Mouse (Mus musculus): Measurements from ENCODE around the gene Npm3.

DNA sequence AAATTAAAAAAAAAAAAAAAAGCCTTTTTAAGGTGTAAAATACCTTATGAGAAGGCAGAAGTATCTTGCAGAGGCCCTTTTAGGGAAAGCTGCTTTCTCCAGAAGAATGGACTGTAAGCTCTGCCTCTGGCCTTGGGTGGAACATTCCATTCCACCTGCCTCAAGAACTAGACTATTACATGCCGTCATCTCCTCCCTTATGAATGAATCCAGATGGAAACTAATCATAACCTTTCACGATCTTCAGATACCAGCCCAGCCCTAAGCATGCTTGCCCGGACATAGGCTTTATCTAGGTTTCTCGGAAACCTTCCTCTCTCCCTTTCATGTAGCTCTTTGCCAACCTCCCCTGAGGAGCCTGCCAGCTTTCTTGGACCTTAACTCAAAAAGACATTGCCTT is 38.9 kb upstream of the Npm3 start:
- TF ChIP-seq CTCF (IDR thresholded peaks at IDR 0.05; ENCODE audit: control insufficient read depth, insufficient read depth, insufficient read length): no peak
- TF ChIP-seq USF1 (IDR thresholded peaks at IDR 0.05; ENCODE audit: low read depth): no peak
- no peak for TF ChIP-seq MAX (IDR thresholded peaks at IDR 0.05)
- TF ChIP-seq MYOD1 (IDR thresholded peaks at IDR 0.05; ENCODE audit: control insufficient read depth, insufficient read length, low read depth): no peak

Data from C2C12 (cell line).